Mouse (Mus musculus) spleen, adult 2 months (tissue): ENCODE measurements around the gene Gm20388. TPM values are rescaled to one million over a fixed set of nuclear protein-coding genes. Genes with fewer than 3 reads are reported as not detected.

ENCODE experiments used
- DNase-seq, 2 experiments: peaks; one replicate each; pipeline versions ENCODE4 v3.0.0 to v3.0.0-alpha.2; 2012 to 2021; ENCODE audit warnings: low spot score in 2 of 2, low read depth in 1 of 2
- H3K27ac ChIP-seq: fragments of 200-500 bp; 2 replicates; pipeline ENCODE4 v1.5.1; 2012; ENCODE audit warnings: low read length, inconsistent platforms; ENCODE audit not compliant: insufficient read depth
- H3K27me3 ChIP-seq: fragments of 200-500 bp; 2 replicates; pipeline ENCODE4 v1.6.1; 2012; ENCODE audit warnings: mild to moderate bottlenecking, moderate library complexity, low read length, inconsistent platforms; ENCODE audit not compliant: control insufficient read depth, insufficient read depth
- H3K36me3 ChIP-seq: fragments of 200-500 bp; 2 replicates; pipeline ENCODE4 v1.6.1; 2012; ENCODE audit warnings: mild to moderate bottlenecking, low read length, inconsistent platforms; ENCODE audit not compliant: control insufficient read depth, insufficient read depth
- H3K4me1 ChIP-seq: fragments of 200-500 bp; 2 replicates; pipeline ENCODE4 v1.6.1; 2011; ENCODE audit warnings: inconsistent platforms; ENCODE audit not compliant: control insufficient read depth, insufficient read depth, insufficient read length
- H3K4me3 ChIP-seq: fragments of 200-500 bp; 2 replicates; pipeline ENCODE4 v1.5.1; 2011; ENCODE audit warnings: mild to moderate bottlenecking, inconsistent platforms; ENCODE audit not compliant: insufficient read depth, insufficient read length; ENCODE audit errors: extremely low read depth
- CTCF ChIP-seq: fragments of 200-500 bp; IDR thresholded peaks from 2 replicates; pipeline ENCODE4 v1.5.1; 2011; ENCODE audit warnings: mild to moderate bottlenecking, inconsistent platforms; ENCODE audit not compliant: insufficient read depth, insufficient read length, insufficient replicate concordance; ENCODE audit errors: extremely low read depth
- POLR2A ChIP-seq: fragments of 200-500 bp; IDR thresholded peaks from 2 replicates; pipeline ENCODE4 v1.6.1; 2011; ENCODE audit warnings: low read depth, low read length, inconsistent platforms
- WGBS: fragments of 180-500 bp; shearing (Covaris S2); methylation state at CpG from one replicate; pipeline ENCODE4 v1.1.7; 2018; 5-methylcytosine and 5-hydroxymethylcytosine counted together
- polyA plus RNA-seq: library from polyadenylated mRNA; depleted of rRNA; stranded (reverse); fragments of >200 nt; gene quantifications from 2 replicates; pipeline ENCODE4 v1.2.3, GENCODE M21; 2012

Gene Gm20388
- polyA plus RNA-seq, 1 experiment: 26.1 TPM

GRCm38 (mm10) chr8:120997926-120998325, 1087.3 kb downstream of the Gm20388 start:
- 85% methylated on average over 9 of the region's 9 CpGs for WGBS
- H3K27me3 ChIP-seq: no peaks in the 10 kb centered on the region
- no peaks in the 10 kb centered on the region for H3K36me3 ChIP-seq
- H3K4me3 ChIP-seq: no peak overlapping the region
- TF ChIP-seq POLR2A (no peak), CTCF (no peak)
- H3K27ac ChIP-seq: no peak overlapping the region
- no peak for DNase-seq
- H3K4me1 ChIP-seq: no peaks in the 10 kb centered on the region

DNA sequence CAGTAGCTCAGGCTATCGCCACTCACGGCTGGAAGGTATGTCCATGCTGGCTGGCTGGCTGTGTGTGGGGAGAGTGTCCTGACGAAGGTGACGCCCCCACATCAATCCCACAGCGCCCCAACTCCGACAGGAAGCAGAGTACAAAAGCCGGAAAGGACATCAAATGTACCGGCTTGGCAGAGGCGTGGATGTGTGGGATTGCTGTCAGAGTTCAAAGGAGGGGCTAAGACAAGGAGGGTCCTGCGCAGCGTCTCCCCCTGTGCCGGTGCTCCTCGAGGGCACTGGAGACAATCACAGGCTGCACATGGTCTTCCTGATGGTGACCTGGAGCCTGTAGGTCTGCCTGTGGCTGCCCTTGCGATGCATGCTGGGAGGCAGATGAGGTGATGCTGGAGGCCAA, 1088.3 kb downstream of the Gm20388 start:
- H3K4me1 ChIP-seq: no peaks in the 10 kb centered on the region
- no peak for DNase-seq
- TF ChIP-seq POLR2A (no peak), CTCF (no peak)
- H3K36me3 ChIP-seq: no peaks in the 10 kb centered on the region
- no peak overlapping the region for H3K27ac ChIP-seq
- WGBS: 65% methylated on average over 14 of the region's 14 CpGs
- no peaks in the 10 kb centered on the region for H3K27me3 ChIP-seq
- H3K4me3 ChIP-seq: no peak overlapping the region

DNA sequence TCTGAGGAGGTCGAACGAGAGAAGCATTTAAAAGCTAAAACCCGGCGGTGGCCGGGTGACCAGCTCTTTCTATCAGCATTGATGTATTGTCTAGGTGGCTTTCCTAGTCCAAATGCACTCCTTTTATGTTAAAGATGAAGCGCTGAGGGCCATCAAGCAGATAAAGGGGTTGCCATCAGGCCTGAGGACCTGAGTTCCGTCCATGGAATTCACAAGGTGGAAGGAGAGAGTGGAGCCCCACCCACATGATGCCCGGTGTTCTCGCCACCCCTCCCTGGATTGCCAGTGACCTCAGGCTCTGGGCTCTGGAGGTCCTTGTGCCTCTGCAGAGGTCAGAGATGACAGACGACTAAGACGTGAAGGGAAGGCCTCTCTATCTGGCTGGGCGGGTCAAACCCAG, 1091.3 kb downstream of the Gm20388 start:
- H3K4me3 ChIP-seq: no peak overlapping the region

DNA sequence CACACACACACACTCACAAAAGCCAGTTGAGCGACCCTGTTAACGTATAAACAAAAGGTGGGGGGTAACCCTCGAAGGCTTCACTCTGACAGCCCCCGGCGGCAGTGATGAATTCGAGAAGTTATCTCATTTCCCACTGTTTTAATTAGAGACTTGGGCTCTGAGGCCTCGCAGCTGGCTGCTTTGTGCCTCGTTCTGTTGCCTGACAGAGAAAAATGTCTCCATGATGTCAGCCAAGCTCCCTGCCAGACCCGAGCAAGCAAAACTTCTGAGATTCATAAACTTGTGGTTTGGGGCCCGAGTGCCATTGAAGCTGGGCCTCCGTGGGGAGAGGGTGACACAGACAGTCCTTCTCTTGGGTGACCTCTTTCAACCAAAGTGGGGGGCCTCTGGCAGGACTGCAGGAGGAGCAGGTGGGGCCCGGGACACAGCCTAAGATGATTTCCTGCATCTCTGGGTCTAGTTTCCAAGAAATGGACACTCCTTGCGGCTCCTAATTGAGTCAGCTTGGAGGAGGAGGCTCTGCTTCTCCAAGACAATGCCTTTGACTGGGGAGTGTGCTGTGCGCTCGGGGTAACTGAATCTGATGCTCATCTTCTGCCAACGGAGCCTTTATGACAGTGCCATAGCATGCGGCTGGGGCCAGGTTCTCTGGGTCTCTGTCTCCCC, 1092.4 kb downstream of the Gm20388 start:
- DNase-seq: no peak
- no peak overlapping the region for H3K4me3 ChIP-seq
- WGBS: 61% methylated on average over 17 of the region's 17 CpGs
- no peak overlapping the region for H3K27ac ChIP-seq
- no peaks in the 10 kb centered on the region; the same call in 1 of the 2 replicates for H3K4me1 ChIP-seq
- H3K27me3 ChIP-seq: no peaks in the 10 kb centered on the region
- TF ChIP-seq POLR2A (no peak), CTCF (no peak)
- H3K36me3 ChIP-seq: no peaks in the 10 kb centered on the region

More for the DNA sequence above, 1091.3 kb downstream of the Gm20388 start:
- TF ChIP-seq POLR2A (no peak), CTCF (no peak)
- no peaks in the 10 kb centered on the region; the same call in 1 of the 2 replicates for H3K4me1 ChIP-seq
- DNase-seq: no peak
- H3K36me3 ChIP-seq: no peaks in the 10 kb centered on the region
- no peak overlapping the region for H3K27ac ChIP-seq
- 77% methylated on average over 12 of the region's 12 CpGs for WGBS
- no peaks in the 10 kb centered on the region for H3K27me3 ChIP-seq

- H3K4me1 ChIP-seq: no peaks in the 10 kb centered on the region; the same call in 1 of the 2 replicates
- WGBS: 65% methylated on average over 2 of the region's 2 CpGs
- no peak for DNase-seq
- no peaks in the 10 kb centered on the region for H3K27me3 ChIP-seq
- no peaks in the 10 kb centered on the region for H3K36me3 ChIP-seq
- no peak overlapping the region for H3K27ac ChIP-seq
- TF ChIP-seq CTCF (no peak), POLR2A (no peak)
- H3K4me3 ChIP-seq: no peak overlapping the region
Observed at GRCm38 (mm10) chr8:121003639-121004038, 1093.0 kb downstream of the Gm20388 start.

- H3K36me3 ChIP-seq: no peaks in the 10 kb centered on the region
- no peaks in the 10 kb centered on the region for H3K27me3 ChIP-seq
- H3K4me3 ChIP-seq: no peak overlapping the region
- 82% methylated on average over 6 of the region's 6 CpGs for WGBS
- no peak overlapping the region for H3K27ac ChIP-seq
- DNase-seq: no peak
- no peak for TF ChIP-seq POLR2A
- no peak for TF ChIP-seq CTCF
- H3K4me1 ChIP-seq: no peaks in the 10 kb centered on the region
Observed at GRCm38 (mm10) chr8:121013318-121013717, 1102.7 kb downstream of the Gm20388 start.

- H3K4me3 ChIP-seq: no peak overlapping the region
- no peaks in the 10 kb centered on the region for H3K36me3 ChIP-seq
- no peaks in the 10 kb centered on the region for H3K27me3 ChIP-seq
- WGBS: 87% methylated on average over 17 of the region's 17 CpGs
- peaks cover 3% of the 10 kb centered on the region; the same call in 1 of the 2 replicates for H3K4me1 ChIP-seq
- TF ChIP-seq CTCF: no peak
- TF ChIP-seq POLR2A: no peak
- no peak overlapping the region for H3K27ac ChIP-seq
- no peak for DNase-seq
Observed at GRCm38 (mm10) chr8:121016621-121017020, 1106.0 kb downstream of the Gm20388 start.
